Mouse (Mus musculus) right cerebral cortex, postnatal 10 days (tissue): ENCODE results near the gene Tmem202.

Source experiments
- DNase-seq, 2 experiments: peaks; one replicate each; pipeline ENCODE4 v3.0.0; 2021; ENCODE audit warnings: low spot score in 2 of 2

Tmem202 gene

GRCm38 (mm10) chr9:59539441-59540137, at the start of gene Tmem202, which contains the start of gene Hexa:
Gene Tmem202 (minus strand): TSS chr9:59539847.
Gene Hexa (plus strand): TSS chr9:59539540.
- DNase-seq, result peak; percentile 90 to 92

- peak; percentile 90 to 96 for DNase-seq
Observed at GRCm38 (mm10) chr9:59588710-59589671, 49.3 kb upstream of the Tmem202 start.

- peak; percentile 75 to 84 for DNase-seq
Observed at GRCm38 (mm10) chr9:59588252-59588651, 48.6 kb upstream of the Tmem202 start.

- DNase-seq, result peak; percentile 90
Observed at GRCm38 (mm10) chr9:59584871-59585308, 45.2 kb upstream of the Tmem202 start.

- DNase-seq, result no peak
Observed at GRCm38 (mm10) chr9:59578505-59578867, 38.8 kb upstream of the Tmem202 start.

- DNase-seq, result peak; percentile 97
Observed at GRCm38 (mm10) chr9:59577844-59578504, 38.3 kb upstream of the Tmem202 start, which contains the start of gene Celf6. Gene Celf6 (plus strand): TSS chr9:59577917.

GRCm38 (mm10) chr9:59577401-59577800, 37.8 kb upstream of the Tmem202 start:
- no peak for DNase-seq

- DNase-seq, result no peak
Observed at GRCm38 (mm10) chr9:59571852-59572251, 32.2 kb upstream of the Tmem202 start.

GRCm38 (mm10) chr9:59567111-59567510, 27.5 kb upstream of the Tmem202 start:
- DNase-seq, result peak; percentile 69 to 80

- DNase-seq, result peak; percentile 74 to 82
Observed at GRCm38 (mm10) chr9:59565600-59565999, 26.0 kb upstream of the Tmem202 start.

- no peak for DNase-seq
Observed at GRCm38 (mm10) chr9:59553719-59554118, 14.1 kb upstream of the Tmem202 start.

GRCm38 (mm10) chr9:59552610-59553009, 13.0 kb upstream of the Tmem202 start:
- DNase-seq, result no peak

GRCm38 (mm10) chr9:59551620-59552031, 12.0 kb upstream of the Tmem202 start:
- peak in 1 of 2 experiments; percentile 32 for DNase-seq

GRCm38 (mm10) chr9:59551017-59551416, 11.4 kb upstream of the Tmem202 start:
- no peak for DNase-seq

GRCm38 (mm10) chr9:59550077-59550476, 10.4 kb upstream of the Tmem202 start:
- no peak for DNase-seq

- DNase-seq, result no peak
Observed at GRCm38 (mm10) chr9:59548961-59549487, 9.4 kb upstream of the Tmem202 start.

GRCm38 (mm10) chr9:59547869-59548268, 8.2 kb upstream of the Tmem202 start:
- no peak for DNase-seq

GRCm38 (mm10) chr9:59544739-59545138, 5.1 kb upstream of the Tmem202 start:
- DNase-seq, result no peak

GRCm38 (mm10) chr9:59542766-59543324, 3.2 kb upstream of the Tmem202 start:
- no peak for DNase-seq

- DNase-seq, result no peak
Observed at GRCm38 (mm10) chr9:59541617-59542016, 2.0 kb upstream of the Tmem202 start.

- DNase-seq, result no peak
Observed at GRCm38 (mm10) chr9:59537651-59538050, 2.0 kb downstream of the Tmem202 start.
